Mouse (Mus musculus) stomach, postnatal 0 days (tissue): ENCODE results near the gene Klhl26. TPM values are rescaled to one million over a fixed set of nuclear protein-coding genes. Genes with fewer than 3 reads are reported as not detected.

Experiments
- ATAC-seq: fragments of 200-750 bp; cut with Nextera tagmentation; 2 replicates; pipeline ENCODE4 v1.8.0; 2017; ENCODE audit not compliant: low FRiP score, low TSS enrichment
- DNase-seq: peaks from one replicate; pipeline ENCODE4 v3.0.0-alpha.2; 2016; ENCODE audit warnings: low spot score
- H3K27ac ChIP-seq: fragments of 300-500 bp; sonication (generic); replicated peaks from 2 replicates; pipeline ENCODE4 v1.5.1; 2014; ENCODE audit warnings: mild to moderate bottlenecking, control low read depth
- H3K27me3 ChIP-seq: fragments of 300-500 bp; sonication (generic); 2 replicates; pipeline ENCODE4 v1.6.1; 2014; ENCODE audit warnings: low read length; ENCODE audit not compliant: control insufficient read depth, insufficient read depth
- H3K36me3 ChIP-seq: fragments of 300-500 bp; sonication (generic); 2 replicates; pipeline ENCODE4 v1.6.1; 2014; ENCODE audit warnings: low read length, mixed read lengths; ENCODE audit not compliant: control insufficient read depth, insufficient read depth
- H3K4me1 ChIP-seq: fragments of 300-500 bp; sonication (generic); replicated peaks from 2 replicates; pipeline ENCODE4 v1.6.1; 2014; ENCODE audit warnings: antibody characterized with exemption; ENCODE audit not compliant: control insufficient read depth, insufficient read depth
- H3K4me2 ChIP-seq: fragments of 300-500 bp; sonication (generic); replicated peaks from 2 replicates; pipeline ENCODE4 v1.6.1; 2014; ENCODE audit warnings: low read depth, mild to moderate bottlenecking, control low read depth, moderate library complexity
- H3K4me3 ChIP-seq: fragments of 300-500 bp; sonication (generic); 2 replicates; pipeline ENCODE4 v1.5.1; 2014; ENCODE audit warnings: low read depth, low read length, control low read depth
- H3K9ac ChIP-seq: fragments of 300-500 bp; sonication (generic); 2 replicates; pipeline ENCODE4 v1.6.1; 2014; ENCODE audit warnings: mild to moderate bottlenecking, low read length, control low read depth, mixed read lengths
- H3K9me3 ChIP-seq: fragments of 300-500 bp; sonication (generic); 2 replicates; pipeline ENCODE4 v1.6.1; 2016; ENCODE audit warnings: low read length; ENCODE audit not compliant: control insufficient read depth
- CTCF ChIP-seq: IDR thresholded peaks from 2 replicates; pipeline ENCODE4 v1.5.1; 2016; ENCODE audit warnings: antibody characterized with exemption, low read depth, mild to moderate bottlenecking, moderate library complexity
- EP300 ChIP-seq: optimal IDR thresholded peaks from 2 replicates; pipeline ENCODE3; 2016; ENCODE audit warnings: antibody characterized with exemption
- WGBS: fragments of 180-500 bp; shearing (Covaris S2); extraction: QIAGEN DNeasy Blood & Tissue Kit; methylation state at CpG from one replicate; pipeline ENCODE4 v1.1.7; 2014; 5-methylcytosine and 5-hydroxymethylcytosine counted together
- polyA plus RNA-seq: library from polyadenylated mRNA; unstranded; fragments of >200 nt; fragmentation: Nextera tagmentation; extraction: Ambion mirVana; gene quantifications from 2 replicates; pipeline ENCODE4 v1.2.1, GENCODE M21; 2015

Klhl26 gene
- polyA plus RNA-seq, 1 experiment from 2014 or later, result 10.4 TPM

DNA sequence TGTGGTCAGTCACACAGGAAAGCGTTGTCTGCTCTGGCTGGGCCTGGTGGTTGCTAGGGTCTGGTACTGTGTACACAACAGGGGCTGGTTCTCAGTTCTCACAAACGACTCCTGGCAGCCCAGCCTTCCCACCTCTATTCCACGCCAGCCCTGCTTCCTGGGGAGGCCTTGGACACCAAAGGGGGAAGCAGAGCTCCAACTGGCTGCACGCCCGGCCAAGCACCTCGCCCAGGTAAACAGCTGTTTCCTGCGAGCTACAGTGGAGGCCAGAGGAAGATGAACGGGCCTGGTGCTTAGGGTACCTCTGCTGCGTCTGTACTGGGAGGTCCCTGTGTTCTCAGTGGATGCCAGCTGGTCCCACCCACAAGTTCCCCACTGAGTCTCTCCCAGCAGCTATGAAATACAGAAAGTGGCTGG lies 67.3 kb downstream of the Klhl26 start:
- peaks cover 22% of the 10 kb centered on the region for H3K4me1 ChIP-seq
- 18% methylated on average over 9 of the region's 9 CpGs for WGBS
- H3K27ac ChIP-seq, result peak overlapping the region; percentile 80
- peak; percentile 54 for ATAC-seq
- H3K36me3 ChIP-seq, result 0 out of 2 replicates have a peak, but pooled peaks cover 2% of the 10 kb centered on the region
- no peak overlapping the region for H3K4me3 ChIP-seq
- no peak overlapping the region for H3K9ac ChIP-seq
- H3K9me3 ChIP-seq, result no peaks in the 10 kb centered on the region
- no peaks in the 10 kb centered on the region for H3K27me3 ChIP-seq
- peak; percentile 9; the same call in 1 of the 2 replicates for TF ChIP-seq CTCF
- TF ChIP-seq EP300, result no peak
- DNase-seq, result peak; percentile 77
- H3K4me2 ChIP-seq, result no peak overlapping the region

DNA sequence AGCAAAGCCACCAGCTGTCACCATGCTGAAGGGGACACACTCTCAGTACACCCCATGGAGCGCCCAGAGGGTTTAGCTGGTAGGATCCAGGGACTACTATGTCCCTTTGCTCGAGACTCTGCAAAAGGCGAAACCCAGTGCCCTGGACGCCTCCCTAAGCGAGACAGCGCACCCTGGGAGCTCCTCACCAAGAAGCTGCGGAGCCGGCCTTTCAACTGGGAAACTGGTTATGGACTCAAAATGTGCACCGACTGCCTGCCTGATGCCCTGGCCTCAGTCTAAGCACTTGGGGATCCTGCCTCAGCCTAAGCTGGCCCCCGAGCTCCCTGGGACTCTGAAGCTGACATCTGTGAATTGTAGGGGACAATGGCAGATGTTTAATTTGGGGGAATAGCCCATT lies 67.7 kb downstream of the Klhl26 start:
- Histone ChIP-seq H3K9ac (no peak overlapping the region; the same call in 1 of the 2 replicates), H3K4me2 (peak overlapping the region; percentile 15), H3K27ac (peak overlapping the region; percentile 80), H3K9me3 (no peaks in the 10 kb centered on the region), H3K36me3 (no peaks in the 10 kb centered on the region), H3K27me3 (no peaks in the 10 kb centered on the region), H3K4me1 (peaks cover 22% of the 10 kb centered on the region), H3K4me3 (no peak overlapping the region)
- peak; percentile 57 for DNase-seq
- TF ChIP-seq EP300 (no peak), CTCF (no peak)
- WGBS, result 73% methylated on average over 10 of the region's 10 CpGs
- ATAC-seq, result no peak

DNA sequence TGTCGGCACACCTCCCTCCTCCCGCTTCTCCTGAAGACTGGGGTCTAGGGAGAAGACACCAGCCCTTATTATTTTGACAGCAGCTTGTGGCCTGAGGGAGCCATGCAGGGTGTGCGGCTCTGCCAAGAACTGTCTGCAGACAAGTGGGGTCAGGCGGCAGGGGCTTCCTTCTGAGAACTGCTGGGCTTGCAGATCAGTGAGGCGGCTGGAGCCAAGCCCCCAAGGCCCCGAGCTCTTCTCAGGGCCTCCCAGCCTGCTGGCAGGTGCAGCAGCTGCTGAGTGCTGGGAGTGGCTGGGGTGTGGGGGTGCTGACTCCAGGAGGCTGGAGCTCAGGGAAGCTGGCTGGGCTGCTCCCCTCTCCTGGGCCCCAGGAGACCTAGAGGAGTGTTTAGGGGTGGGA lies 68.5 kb downstream of the Klhl26 start:
- peak; percentile 82 for DNase-seq
- no peak for TF ChIP-seq CTCF
- TF ChIP-seq EP300, result no peak
- WGBS, result 37% methylated on average over 6 of the region's 6 CpGs
- Histone ChIP-seq H3K9ac (peak overlapping the region; percentile 18; the same call in 1 of the 2 replicates), H3K4me2 (peak overlapping the region; percentile 15), H3K27me3 (no peaks in the 10 kb centered on the region), H3K27ac (peak overlapping the region; percentile 80), H3K36me3 (no peaks in the 10 kb centered on the region), H3K4me1 (peaks cover 22% of the 10 kb centered on the region), H3K9me3 (no peaks in the 10 kb centered on the region), H3K4me3 (no peak overlapping the region)
- peak; percentile 73 for ATAC-seq

DNA sequence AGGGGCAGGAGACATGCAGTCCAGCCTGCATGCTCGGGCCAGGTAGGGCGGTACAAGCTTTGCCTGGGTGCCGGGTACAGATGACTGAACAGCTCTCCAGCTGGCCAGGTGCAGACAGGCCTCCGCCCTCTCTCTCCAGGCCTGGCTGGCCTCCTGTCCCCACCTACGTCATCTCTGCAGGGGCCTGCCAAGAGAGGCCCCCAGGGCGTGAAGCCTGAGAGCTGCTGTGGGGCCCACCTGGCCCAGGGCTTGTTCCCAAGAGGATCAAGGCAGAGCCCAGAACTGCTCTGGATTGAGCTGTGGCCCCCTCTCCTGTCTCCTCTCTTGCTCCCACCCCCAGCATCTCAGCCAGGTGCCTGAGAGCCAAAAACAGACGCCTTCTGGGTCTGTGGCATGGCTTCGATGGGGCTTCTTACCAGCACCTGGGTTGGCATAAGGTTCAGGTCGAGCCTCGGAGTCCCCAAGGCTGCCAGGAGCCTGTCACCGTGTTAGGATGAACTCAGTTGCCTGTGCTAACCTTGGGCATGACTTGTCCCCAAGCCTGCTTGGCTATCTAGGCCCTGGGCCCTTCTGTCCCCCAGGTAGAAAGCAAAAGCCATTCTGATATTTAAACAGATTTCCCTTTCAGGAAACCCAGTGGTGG lies 70.2 kb downstream of the Klhl26 start:
- H3K9me3 ChIP-seq, result no peaks in the 10 kb centered on the region
- 51% methylated on average over 11 of the region's 11 CpGs for WGBS
- peaks cover 22% of the 10 kb centered on the region for H3K4me1 ChIP-seq
- DNase-seq (peak; percentile 72), ATAC-seq (peak; percentile 62)
- no peaks in the 10 kb centered on the region for H3K36me3 ChIP-seq
- no peaks in the 10 kb centered on the region for H3K27me3 ChIP-seq
- peak overlapping the region; percentile 18; the same call in 1 of the 2 replicates for H3K9ac ChIP-seq
- no peak overlapping the region for H3K4me3 ChIP-seq
- H3K27ac ChIP-seq, result peak overlapping the region; percentile 35; the same call in 1 of the 2 replicates
- TF ChIP-seq EP300, result no peak
- TF ChIP-seq CTCF, result no peak
- H3K4me2 ChIP-seq, result no peak overlapping the region

DNA sequence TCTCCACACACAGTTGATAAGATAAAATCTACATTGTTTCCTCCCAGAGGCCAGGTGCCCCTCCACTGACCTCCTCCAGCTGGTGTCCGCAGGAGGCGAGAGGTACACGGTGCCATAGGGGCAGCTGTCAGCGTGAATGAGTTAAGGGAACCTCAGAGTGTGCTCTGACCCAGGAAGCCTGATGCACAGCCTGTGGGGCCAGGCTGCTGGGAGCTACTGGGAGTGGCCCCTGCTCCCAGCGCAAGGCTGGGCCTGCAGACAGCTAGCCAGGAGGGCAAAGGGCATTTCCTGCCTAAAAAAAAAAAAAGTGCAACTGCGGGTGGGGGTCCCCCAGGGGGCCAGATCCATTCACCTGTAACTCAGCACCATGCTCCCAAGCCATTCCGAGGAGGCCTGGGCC lies 71.6 kb downstream of the Klhl26 start:
- no peaks in the 10 kb centered on the region for H3K9me3 ChIP-seq
- TF ChIP-seq EP300 (no peak), CTCF (no peak)
- DNase-seq (no peak), ATAC-seq (no peak)
- H3K27me3 ChIP-seq, result no peaks in the 10 kb centered on the region
- no peak overlapping the region for H3K4me2 ChIP-seq
- H3K9ac ChIP-seq, result no peak overlapping the region
- H3K4me3 ChIP-seq, result no peak overlapping the region
- H3K36me3 ChIP-seq, result 0 out of 2 replicates have a peak, but pooled peaks cover 2% of the 10 kb centered on the region
- H3K27ac ChIP-seq, result no peak overlapping the region
- WGBS, result 31% methylated on average over 7 of the region's 7 CpGs
- H3K4me1 ChIP-seq, result peaks cover 22% of the 10 kb centered on the region

DNA sequence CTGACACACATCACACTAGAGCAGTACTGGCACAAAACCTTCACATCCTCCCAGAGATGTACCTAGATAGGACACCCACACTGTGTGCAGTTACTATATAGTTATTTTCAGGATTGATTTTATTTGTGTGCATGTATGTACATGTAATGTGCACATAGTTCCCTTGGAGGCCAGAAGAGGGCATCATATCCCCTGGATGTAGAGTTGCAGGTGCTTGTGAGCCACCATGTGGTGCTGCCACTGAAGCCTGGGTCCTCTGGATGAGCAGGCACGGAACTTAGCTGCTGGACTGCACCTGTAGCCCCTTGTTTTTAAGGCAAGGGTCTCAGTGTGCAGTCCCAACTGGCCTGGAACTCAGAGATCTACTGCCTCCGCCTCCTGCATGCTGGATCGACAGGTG lies 72.6 kb downstream of the Klhl26 start:
- ATAC-seq, result no peak
- 93% methylated on average over 3 of the region's 3 CpGs for WGBS
- no peak overlapping the region for H3K27ac ChIP-seq

More for the DNA sequence above, 72.6 kb downstream of the Klhl26 start:
- Histone ChIP-seq H3K4me1 (peaks cover 18% of the 10 kb centered on the region), H3K4me2 (no peak overlapping the region), H3K36me3 (0 out of 2 replicates have a peak, but pooled peaks cover 3% of the 10 kb centered on the region), H3K9ac (no peak overlapping the region), H3K9me3 (no peaks in the 10 kb centered on the region), H3K27me3 (no peaks in the 10 kb centered on the region), H3K4me3 (no peak overlapping the region)
- no peak for DNase-seq
- peak; percentile 44 for TF ChIP-seq CTCF
- no peak for TF ChIP-seq EP300

Other genes starting within 250 kb of the Klhl26 start
- gene Sugp2, start 242.7 kb downstream of the Klhl26 start, polyA plus RNA-seq, result 7.8 and 9.0 TPM in 2 replicates
- 11.9 and 12.9 TPM in 2 replicates for gene Armc6, start 242.5 kb downstream of the Klhl26 start, polyA plus RNA-seq
- 13.8 and 17.5 TPM in 2 replicates for gene Homer3, start 194.1 kb downstream of the Klhl26 start, polyA plus RNA-seq
- 35.0 and 36.0 TPM in 2 replicates for gene Ddx49, start 174.5 kb downstream of the Klhl26 start, polyA plus RNA-seq
- gene Cope, start 174.4 kb downstream of the Klhl26 start, polyA plus RNA-seq, result 347 and 366 TPM in 2 replicates
- gene Cers1, start 161.2 kb downstream of the Klhl26 start, polyA plus RNA-seq, result 2.0 and 2.6 TPM in 2 replicates
- gene Gdf1, start 147.2 kb downstream of the Klhl26 start, polyA plus RNA-seq, result 0.53 TPM in 2 replicates
- 9.5 and 9.6 TPM in 2 replicates for gene Upf1, start 123.7 kb downstream of the Klhl26 start, polyA plus RNA-seq
- gene Comp, start 103.4 kb downstream of the Klhl26 start, polyA plus RNA-seq, result 0.15 and 0.42 TPM in 2 replicates
- gene Crtc1, start 37.4 kb downstream of the Klhl26 start, polyA plus RNA-seq, result 8.0 and 8.4 TPM in 2 replicates
- gene Tmem59l, start 10.4 kb upstream of the Klhl26 start, polyA plus RNA-seq, result 2.4 and 2.8 TPM in 2 replicates
- 5.8 and 6.5 TPM in 2 replicates for gene Crlf1, start 16.2 kb upstream of the Klhl26 start, polyA plus RNA-seq
- gene Rex1bd, start 29.8 kb upstream of the Klhl26 start, polyA plus RNA-seq, result 119 and 122 TPM in 2 replicates
- gene Uba52, start 33.8 kb upstream of the Klhl26 start, polyA plus RNA-seq, result 951 and 966 TPM in 2 replicates
- 179 and 188 TPM in 2 replicates for gene Fkbp8, start 50.8 kb upstream of the Klhl26 start, polyA plus RNA-seq
- 47.1 and 54.6 TPM in 2 replicates for gene Kxd1, start 51.0 kb upstream of the Klhl26 start, polyA plus RNA-seq
- 11.1 and 13.5 TPM in 2 replicates for gene Ell, start 62.5 kb upstream of the Klhl26 start, polyA plus RNA-seq
- gene Isyna1, start 117.4 kb upstream of the Klhl26 start, polyA plus RNA-seq, result 37.4 and 39.3 TPM in 2 replicates
- gene Ssbp4, start 131.9 kb upstream of the Klhl26 start, polyA plus RNA-seq, result 66.7 and 83.8 TPM in 2 replicates
- gene Lrrc25, start 139.2 kb upstream of the Klhl26 start, polyA plus RNA-seq, result 2.3 and 2.7 TPM in 2 replicates
- 0.30 and 0.33 TPM in 2 replicates for gene Gdf15, start 155.5 kb upstream of the Klhl26 start, polyA plus RNA-seq
- 23.3 and 25.2 TPM in 2 replicates for gene Pgpep1, start 183.4 kb upstream of the Klhl26 start, polyA plus RNA-seq
- gene Lsm4, start 196.3 kb upstream of the Klhl26 start, polyA plus RNA-seq, result 141 and 147 TPM in 2 replicates
- 78.3 and 108 TPM in 2 replicates for gene Jund, start 222.0 kb upstream of the Klhl26 start, polyA plus RNA-seq
- 0.05 TPM in 1 of 2 replicates, not detected in the other for gene Iqcn, start 226.5 kb upstream of the Klhl26 start, polyA plus RNA-seq
- gene Gm3336, start 241.6 kb upstream of the Klhl26 start, polyA plus RNA-seq, result 29.7 and 32.2 TPM in 2 replicates
- 0.27 and 0.35 TPM in 2 replicates for gene Pde4c, start 246.8 kb upstream of the Klhl26 start, polyA plus RNA-seq